Comparison of ENCODE assay signal across 7 mouse cellular contexts in genomic region chr4:115709792-115710418, GRCm38 (mm10). TPM values are rescaled to one million over a fixed set of nuclear protein-coding genes. Genes with fewer than 3 reads are reported as not detected.
DNase-seq lines count a peak whose midpoint lies in the region; ATAC-seq lines count a peak whose summit lies in the region.

No protein-coding gene starts in this region.

- H3K4me3 ChIP-seq in embryonic facial prominence, embryonic 11.5 days (ENCODE audit: low read depth, low read length), result no peak overlapping the region
- peak overlapping the region; percentile 23 for H3K4me3 ChIP-seq in midbrain, embryonic 12.5 days

- H3K9ac ChIP-seq in embryonic facial prominence, embryonic 11.5 days (replicated peaks; ENCODE audit: low read length), result no peak overlapping the region
- peak overlapping the region; percentile 46; the same call in 1 of the 2 replicates for H3K9ac ChIP-seq in midbrain, embryonic 12.5 days (replicated peaks)

- ATAC-seq in embryonic facial prominence, embryonic 11.5 days (replicated peaks; ENCODE audit: insufficient number of reproducible peaks, low FRiP score, low TSS enrichment, low read depth), result peak; percentile 75
- peak; percentile 80; the same call in 1 of the 2 replicates for ATAC-seq in midbrain, embryonic 12.5 days (ENCODE audit: low FRiP score, low read depth)

- no peaks in the 10 kb centered on the region for H3K9me3 ChIP-seq in embryonic facial prominence, embryonic 11.5 days (replicated peaks; ENCODE audit: control insufficient read depth, low read length)
- H3K9me3 ChIP-seq in midbrain, embryonic 12.5 days, result no peaks in the 10 kb centered on the region

- WGBS in embryonic facial prominence, embryonic 11.5 days, result 19% methylated on average over 10 of the region's 13 CpGs
- 22% methylated on average over 10 of the region's 13 CpGs for WGBS in midbrain, embryonic 12.5 days

- no peaks in the 10 kb centered on the region for H3K36me3 ChIP-seq in embryonic facial prominence, embryonic 11.5 days (replicated peaks; ENCODE audit: control insufficient read depth, insufficient read depth, low read depth, low read length)
- no peaks in the 10 kb centered on the region for H3K36me3 ChIP-seq in midbrain, embryonic 12.5 days

- H3K27ac ChIP-seq in embryonic facial prominence, embryonic 11.5 days (replicated peaks; ENCODE audit: low read depth, low read length), result no peak overlapping the region
- no peak overlapping the region for H3K27ac ChIP-seq in midbrain, embryonic 12.5 days (replicated peaks)

- H3K27me3 ChIP-seq in embryonic facial prominence, embryonic 11.5 days (ENCODE audit: control insufficient read depth, insufficient read depth, low read length), result no peaks in the 10 kb centered on the region
- H3K27me3 ChIP-seq in midbrain, embryonic 12.5 days, result no peaks in the 10 kb centered on the region

- intact Hi-C loops in left cerebral cortex, postnatal 4 days (cut with DNase I), result loop anchor here (2.0 kb wide), 1 partner anchor 609 kb away; no protein-coding TSS in a partner anchor

- DNase-seq in adrenal gland, postnatal 14 days, result peak; percentile 92
- DNase-seq in embryonic facial prominence, embryonic 11.5 days (ENCODE audit: low spot score), result peak; percentile 90
- DNase-seq in heart, adult 11 months, result peak; percentile 98
- DNase-seq in kidney, adult 11 months, result peak; percentile 90
- peak; percentile 83 for DNase-seq in left cerebral cortex, postnatal 4 days
- DNase-seq in spleen, adult 18-20 months, result peak; percentile 27 to 69

- H3K4me2 ChIP-seq in embryonic facial prominence, embryonic 11.5 days (ENCODE audit: low read depth, low read length), result peak overlapping the region; percentile 29; the same call in 1 of the 2 replicates
- peak overlapping the region; percentile 51 for H3K4me2 ChIP-seq in midbrain, embryonic 12.5 days (replicated peaks)

- no peaks in the 10 kb centered on the region for H3K4me1 ChIP-seq in embryonic facial prominence, embryonic 11.5 days (ENCODE audit: control insufficient read depth, insufficient read depth, low read length)
- no peaks in the 10 kb centered on the region for H3K4me1 ChIP-seq in midbrain, embryonic 12.5 days

RNA-seq across cellular contexts. Expression of gene Efcab14, which starts 27.6 kb away (rescaled TPM):
- total RNA-seq in adrenal gland, postnatal 14 days (2021), result 57.2 and 60.1 TPM in 2 replicates
- 39.8 and 40.4 TPM in 2 replicates for polyA plus RNA-seq in embryonic facial prominence, embryonic 11.5 days (2014; fragmentation: Nextera tagmentation; extraction: Ambion mirVana)
- total RNA-seq in left cerebral cortex, postnatal 4 days (2021), result 10 to 100 TPM; 20.7 to 22.7 TPM
- polyA plus RNA-seq in midbrain, embryonic 12.5 days (2016; fragmentation: Nextera tagmentation; extraction: Ambion mirVana), result 30.1 and 30.6 TPM in 2 replicates

Comparison
In these comparisons a context has a peak if more than half of its experiments do, and no peak if none do; other contexts are left out.
1. DNase-seq: peak in every context shown above with its lines; median percentile 98 in heart, adult 11 months; 92 in adrenal gland, postnatal 14 days; 90 in embryonic facial prominence, embryonic 11.5 days; 90 in kidney, adult 11 months; 83 in left cerebral cortex, postnatal 4 days; 48 in spleen, adult 18-20 months.